Comparison of ENCODE assay signal across 10 mouse cellular contexts in genomic region chr2:91958701-91959457, GRCm38 (mm10). TPM values are rescaled to one million over a fixed set of nuclear protein-coding genes. Genes with fewer than 3 reads are reported as not detected.
DNase-seq lines count a peak whose midpoint lies in the region; ATAC-seq and TF ChIP-seq lines count a peak whose summit lies in the region.
"Had no signal": no experiment of that assay in that cellular context is flagged by ENCODE, and none has a peak within 500 bp of the region (broad histone marks: within the 10 kb centered on the region; RNA-seq: fewer than 3 reads in every experiment).

No protein-coding gene starts in this region.

- TF ChIP-seq POLR2A in MEL (IDR thresholded peaks at IDR 0.05; ENCODE audit: control insufficient read depth in 1 of 2, insufficient read depth in 1 of 2, low read depth in 1 of 2, low read length in 2 of 2, poor library complexity in 1 of 2) = no peak

- TF ChIP-seq CTCF in layer of hippocampus, adult 2 months (conservative IDR thresholded peaks at IDR 0.05) = peak; percentile 89
- TF ChIP-seq CTCF in MEL (IDR thresholded peaks at IDR 0.05 in 2 of 3, conservative IDR thresholded peaks at IDR 0.05 in 1 of 3; ENCODE audit: control insufficient read depth in 1 of 3, insufficient read depth in 1 of 3, low read depth in 2 of 3, low read length in 3 of 3, poor library complexity in 1 of 3, severe bottlenecking in 1 of 3) = peak; percentile 47 to 62 (median 57)

- peak overlapping the region; percentile 89 for H3K27ac ChIP-seq in layer of hippocampus, adult 2 months
- H3K27ac ChIP-seq in MEL (ENCODE audit: control insufficient read depth, low read depth, low read length) = no peak overlapping the region
- peak overlapping the region; percentile 45; the same call in 1 of the 2 replicates for H3K27ac ChIP-seq in heart, embryonic 15.5 days
- H3K27ac ChIP-seq in liver, embryonic 12.5 days = peak overlapping the region; percentile 37
- H3K27ac ChIP-seq in forebrain, embryonic 11.5 days (ENCODE audit: low read depth, low read length) = no peak overlapping the region
- H3K27ac ChIP-seq: embryonic facial prominence, embryonic 15.5 days; macrophage had no signal

- DNase-seq in layer of hippocampus, adult 2 months (ENCODE audit: low spot score in 2 of 2) = peak in 1 of 2 experiments; percentile 61
- no peak for DNase-seq in layer of hippocampus, adult 9-11 months
- peak; percentile 39 for DNase-seq in MEL (ENCODE audit: low read depth, low spot score)
- peak; percentile 61 for DNase-seq in cerebellum, adult 8-10 months
- DNase-seq in retina, embryonic 14.5 days (ENCODE audit: low spot score) = peak; percentile 77
- no peak for DNase-seq in forebrain, embryonic 11.5 days (ENCODE audit: low spot score)

- H3K27me3 ChIP-seq in MEL (ENCODE audit: control insufficient read depth in 1 of 2, insufficient read depth in 2 of 2, low read length in 2 of 2) = no peaks in the 10 kb centered on the region
- H3K27me3 ChIP-seq in heart, embryonic 15.5 days = no peaks in the 10 kb centered on the region
- H3K27me3 ChIP-seq in liver, embryonic 12.5 days (replicated peaks) = no peaks in the 10 kb centered on the region
- H3K27me3 ChIP-seq in forebrain, embryonic 11.5 days (ENCODE audit: control insufficient read depth, insufficient read depth, low read length) = no peaks in the 10 kb centered on the region
- H3K27me3 ChIP-seq: embryonic facial prominence, embryonic 15.5 days had no signal

- WGBS in heart, embryonic 15.5 days = 40% methylated on average over 10 of the region's 10 CpGs
- 42% methylated on average over 10 of the region's 10 CpGs for WGBS in liver, embryonic 12.5 days (ENCODE audit: insufficient replicate concordance)
- 53% methylated on average over 10 of the region's 10 CpGs for WGBS in forebrain, embryonic 11.5 days

- peaks cover 0 to 42% of the 10 kb centered on the region in 2 experiments; a peak in 3 of 4 replicates for H3K36me3 ChIP-seq in MEL (ENCODE audit: control insufficient read depth in 1 of 2, insufficient read depth in 2 of 2, low read length in 2 of 2)
- H3K36me3 ChIP-seq in heart, embryonic 15.5 days = no peaks in the 10 kb centered on the region
- H3K36me3 ChIP-seq in liver, embryonic 12.5 days = peaks cover 22% of the 10 kb centered on the region
- H3K36me3 ChIP-seq in forebrain, embryonic 11.5 days (ENCODE audit: control insufficient read depth, insufficient read depth, low read length) = no peaks in the 10 kb centered on the region

- no peaks in the 10 kb centered on the region for H3K9me3 ChIP-seq in MEL (replicated peaks; ENCODE audit: insufficient read depth, low read length)
- no peaks in the 10 kb centered on the region for H3K9me3 ChIP-seq in heart, embryonic 15.5 days (replicated peaks)
- H3K9me3 ChIP-seq in liver, embryonic 12.5 days (replicated peaks) = no peaks in the 10 kb centered on the region
- H3K9me3 ChIP-seq in forebrain, embryonic 11.5 days (ENCODE audit: control insufficient read depth, low read length) = no peaks in the 10 kb centered on the region
- H3K9me3 ChIP-seq: embryonic facial prominence, embryonic 15.5 days had no signal

- ATAC-seq in heart, embryonic 15.5 days (replicated peaks; ENCODE audit: insufficient number of reproducible peaks, insufficient read depth, low FRiP score, low read depth) = no peak
- ATAC-seq in liver, embryonic 12.5 days = no peak
- ATAC-seq in forebrain, embryonic 11.5 days (replicated peaks; ENCODE audit: low FRiP score) = no peak

- H3K4me2 ChIP-seq in heart, embryonic 15.5 days = no peak overlapping the region
- peak overlapping the region; percentile 28; the same call in 1 of the 2 replicates for H3K4me2 ChIP-seq in liver, embryonic 12.5 days
- H3K4me2 ChIP-seq in forebrain, embryonic 11.5 days (ENCODE audit: low read depth, low read length, severe bottlenecking) = no peak overlapping the region
- H3K4me2 ChIP-seq: embryonic facial prominence, embryonic 15.5 days had no signal

- no peak; the same call in 1 of the 2 replicates for TF ChIP-seq RAD21 in MEL (IDR thresholded peaks at IDR 0.05; ENCODE audit: low read depth, low read length)

- no peak for TF ChIP-seq EP300 in MEL (IDR thresholded peaks at IDR 0.05; ENCODE audit: low read depth in 1 of 2, low read length in 2 of 2)

- H3K4me1 ChIP-seq in MEL (ENCODE audit: control insufficient read depth in 1 of 2, insufficient read depth in 2 of 2, low read length in 2 of 2) = peaks cover 9 to 43% of the 10 kb centered on the region in 2 experiments
- peaks cover 81% of the 10 kb centered on the region for H3K4me1 ChIP-seq in heart, embryonic 15.5 days (replicated peaks)
- peaks cover 94% of the 10 kb centered on the region for H3K4me1 ChIP-seq in liver, embryonic 12.5 days
- H3K4me1 ChIP-seq in forebrain, embryonic 11.5 days (replicated peaks; ENCODE audit: control insufficient read depth, insufficient read depth, low read length) = peaks cover 14% of the 10 kb centered on the region

- peak overlapping the region; percentile 38 for H3K4me3 ChIP-seq in layer of hippocampus, adult 2 months
- H3K4me3 ChIP-seq in MEL (ENCODE audit: control insufficient read depth in 1 of 2, insufficient read depth in 1 of 2, low read depth in 2 of 2, low read length in 2 of 2) = no peak overlapping the region
- H3K4me3 ChIP-seq in heart, embryonic 15.5 days = no peak overlapping the region
- no peak overlapping the region for H3K4me3 ChIP-seq in liver, embryonic 12.5 days
- H3K4me3 ChIP-seq in forebrain, embryonic 11.5 days (ENCODE audit: low read depth, low read length) = no peak overlapping the region
- H3K4me3 ChIP-seq: embryonic facial prominence, embryonic 15.5 days had no signal

- no peak overlapping the region for H3K9ac ChIP-seq in MEL (ENCODE audit: control insufficient read depth, low read depth, low read length, poor library complexity, severe bottlenecking)
- H3K9ac ChIP-seq in heart, embryonic 15.5 days = peak overlapping the region; percentile 14; the same call in 1 of the 2 replicates
- H3K9ac ChIP-seq in liver, embryonic 12.5 days = peak overlapping the region; percentile 37
- no peak overlapping the region for H3K9ac ChIP-seq in forebrain, embryonic 11.5 days (ENCODE audit: low read length)
- H3K9ac ChIP-seq: embryonic facial prominence, embryonic 15.5 days had no signal

- H3K79me2 ChIP-seq in MEL (ENCODE audit: control insufficient read depth, insufficient read depth, low read length, poor library complexity) = peaks cover 54% of the 10 kb centered on the region

TF ChIP-seq in MEL, 35 proteins besides CTCF, POLR2A, EP300 and RAD21:
- no peak for TF ChIP-seq ZMIZ1 (IDR thresholded peaks at IDR 0.05; ENCODE audit: low read depth, low read length)
- peak; percentile 39 for TF ChIP-seq SMC3 (IDR thresholded peaks at IDR 0.05; ENCODE audit: low read depth, low read length)

RNA-seq across cellular contexts. Expression of gene Gm9821, which starts 13.4 kb away (rescaled TPM):
- total RNA-seq in layer of hippocampus, adult 2 months (2021) = not detected
- total RNA-seq in MEL (2012; rRNA removed) = 0.85 and 1.2 TPM in 2 replicates
- polyA plus RNA-seq in MEL (2012; ENCODE audit: insufficient read depth in 1 of 2, insufficient read length in 2 of 2, low read depth in 1 of 2, low replicate concordance in 2 of 2, missing spikeins in 1 of 2) = 10 to 100 TPM in 1 of 2 experiments, not detected in 1; 22.7 TPM
- polyA plus RNA-seq in heart, embryonic 15.5 days (2015; fragmentation: Nextera tagmentation; extraction: Ambion mirVana) = 1.7 and 2.2 TPM in 2 replicates
- 2.3 and 2.5 TPM in 2 replicates for polyA plus RNA-seq in liver, embryonic 12.5 days (2016; fragmentation: Nextera tagmentation; extraction: Ambion mirVana)
- 0.36 and 0.90 TPM in 2 replicates for polyA plus RNA-seq in forebrain, embryonic 11.5 days (2014; fragmentation: Nextera tagmentation; extraction: Ambion mirVana)

RNA-seq across cellular contexts. Expression of gene Dgkz, which starts 16.8 kb away (rescaled TPM):
- 100 to 1,000 TPM; 513 to 526 TPM for total RNA-seq in layer of hippocampus, adult 2 months (2021)
- total RNA-seq in MEL (2012; rRNA removed) = 65.6 and 66.1 TPM in 2 replicates
- polyA plus RNA-seq in MEL (2012; ENCODE audit: insufficient read depth in 1 of 2, insufficient read length in 2 of 2, low read depth in 1 of 2, low replicate concordance in 2 of 2, missing spikeins in 1 of 2) = 100 to 1,000 TPM in 1 of 2 experiments, not detected in 1; 165 TPM
- 26.6 and 48.2 TPM in 2 replicates for polyA plus RNA-seq in heart, embryonic 15.5 days (2015; fragmentation: Nextera tagmentation; extraction: Ambion mirVana)
- polyA plus RNA-seq in liver, embryonic 12.5 days (2016; fragmentation: Nextera tagmentation; extraction: Ambion mirVana) = 46.9 and 48.8 TPM in 2 replicates
- polyA plus RNA-seq in forebrain, embryonic 11.5 days (2014; fragmentation: Nextera tagmentation; extraction: Ambion mirVana) = 32.7 and 35.9 TPM in 2 replicates

RNA-seq across cellular contexts. Expression of gene Mdk, which starts 26.8 kb away (rescaled TPM):
- total RNA-seq in layer of hippocampus, adult 2 months (2021) = 10 to 100 TPM; 25.3 to 31.9 TPM
- total RNA-seq in MEL (2012; rRNA removed) = 0.19 and 0.59 TPM in 2 replicates
- 1 to 10 TPM in 1 of 2 experiments, not detected in 1; 3.4 TPM for polyA plus RNA-seq in MEL (2012; ENCODE audit: insufficient read depth in 1 of 2, insufficient read length in 2 of 2, low read depth in 1 of 2, low replicate concordance in 2 of 2, missing spikeins in 1 of 2)
- 293 and 372 TPM in 2 replicates for polyA plus RNA-seq in heart, embryonic 15.5 days (2015; fragmentation: Nextera tagmentation; extraction: Ambion mirVana)
- 137 and 140 TPM in 2 replicates for polyA plus RNA-seq in liver, embryonic 12.5 days (2016; fragmentation: Nextera tagmentation; extraction: Ambion mirVana)
- 1,095 and 1,130 TPM in 2 replicates for polyA plus RNA-seq in forebrain, embryonic 11.5 days (2014; fragmentation: Nextera tagmentation; extraction: Ambion mirVana)

RNA-seq across cellular contexts. Expression of gene Chrm4, which starts 31.8 kb away (rescaled TPM):
- 10 to 100 TPM; 22.1 to 26.0 TPM for total RNA-seq in layer of hippocampus, adult 2 months (2021)
- 23.9 and 29.0 TPM in 2 replicates for total RNA-seq in MEL (2012; rRNA removed)
- polyA plus RNA-seq in MEL (2012; ENCODE audit: insufficient read depth in 1 of 2, insufficient read length in 2 of 2, low read depth in 1 of 2, low replicate concordance in 2 of 2, missing spikeins in 1 of 2) = 10 to 100 TPM in 1 of 2 experiments, not detected in 1; 21.5 TPM
- not detected in 2 replicates for polyA plus RNA-seq in heart, embryonic 15.5 days (2015; fragmentation: Nextera tagmentation; extraction: Ambion mirVana)
- 0.17 TPM in 1 of 2 replicates, not detected in the other for polyA plus RNA-seq in liver, embryonic 12.5 days (2016; fragmentation: Nextera tagmentation; extraction: Ambion mirVana)
- polyA plus RNA-seq in forebrain, embryonic 11.5 days (2014; fragmentation: Nextera tagmentation; extraction: Ambion mirVana) = 0.47 and 0.56 TPM in 2 replicates
- polyA plus RNA-seq: macrophage had no signal

Comparison
In these comparisons a context has a peak if more than half of its experiments do, and no peak if none do; other contexts are left out.
1. DNase-seq: peak in MEL (single experiment), cerebellum, adult 8-10 months (single experiment) and retina, embryonic 14.5 days (single experiment); none in layer of hippocampus, adult 9-11 months (single experiment) and forebrain, embryonic 11.5 days (single experiment).
2. H3K27ac ChIP-seq: peak in layer of hippocampus, adult 2 months (single experiment), heart, embryonic 15.5 days (single experiment) and liver, embryonic 12.5 days (single experiment); none in MEL (single experiment) and forebrain, embryonic 11.5 days (single experiment).
3. H3K9ac ChIP-seq: peak in heart, embryonic 15.5 days (single experiment) and liver, embryonic 12.5 days (single experiment); none in MEL (single experiment) and forebrain, embryonic 11.5 days (single experiment).
4. RNA of gene Mdk, which starts 26.8 kb away (polyA plus RNA-seq): 1,095 to 1,130 TPM in forebrain, embryonic 11.5 days, 293 to 372 TPM in heart, embryonic 15.5 days and 137 to 140 TPM in liver, embryonic 12.5 days; 3.4 TPM in MEL; every median in the first group is over 10 times any median in the second.